Mouse (Mus musculus): ENCODE results near the gene Hip1r. TPM values are rescaled to one million over a fixed set of nuclear protein-coding genes. Genes with fewer than 3 reads are reported as not detected.
A peak's percentile ranks its signal among the peaks of the same experiment; 100 is the strongest.
"Not testable (repeated sequence)": the region's sequence is repeated elsewhere in the genome, so short reads cannot be mapped to it uniquely, and the experiment has no call there.

The Hip1r gene
- polyA plus RNA-seq, 1 experiment from 2014 or later: 34.3 TPM

GRCm38 (mm10) chr5:124050095-124051050 is 76.9 kb downstream of the Hip1r start:
- peak overlapping the region; percentile 53 for H3K27ac ChIP-seq (ENCODE audit: low read length)

DNA sequence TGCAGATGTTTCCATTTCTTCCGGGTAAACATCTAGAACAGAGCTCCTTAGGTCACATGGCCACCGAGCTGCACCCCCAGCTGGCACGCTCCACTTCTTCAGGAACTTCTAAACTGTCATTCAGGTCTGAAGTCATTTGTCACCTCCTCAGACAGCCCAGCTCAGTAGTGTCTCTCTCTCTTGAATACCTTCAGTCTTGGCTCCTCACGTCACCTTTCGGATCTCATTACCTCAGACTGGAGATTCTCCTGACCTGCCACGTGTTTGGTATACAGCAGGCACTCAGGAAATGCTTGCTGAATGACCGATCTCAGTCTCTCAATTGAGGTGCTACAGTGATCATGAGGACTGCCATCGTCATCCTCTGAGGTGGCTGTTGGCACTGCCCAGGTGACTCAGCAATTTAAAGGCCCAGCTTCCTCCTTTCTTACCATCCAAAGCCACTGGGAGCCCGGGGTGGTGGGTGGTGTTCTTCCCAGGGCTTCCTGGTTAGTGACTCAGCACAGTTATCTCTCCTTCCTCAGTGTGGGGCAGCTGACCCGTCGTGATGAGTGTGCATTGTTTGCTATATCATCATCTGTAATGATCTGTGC is 78.6 kb downstream of the Hip1r start:
- Histone ChIP-seq H3K27me3 (ENCODE audit: control insufficient read depth, insufficient read depth, low read depth, low read length) (no peaks in the 10 kb centered on the region), H3K4me2 (ENCODE audit: low read length) (no peak overlapping the region), H3K9ac (ENCODE audit: low read depth, low read length) (no peak overlapping the region), H3K27ac (ENCODE audit: low read length) (no peak overlapping the region), H3K4me1 (ENCODE audit: control insufficient read depth, insufficient read depth, low read length) (peaks cover 6% of the 10 kb centered on the region; the same call in 1 of the 2 replicates), H3K4me3 (ENCODE audit: low read depth, low read length) (no peak overlapping the region), H3K9me3 (replicated peaks; ENCODE audit: control insufficient read depth, low read length, poor library complexity, severe bottlenecking) (no peaks in the 10 kb centered on the region), H3K36me3 (ENCODE audit: control insufficient read depth, insufficient read depth, low read length) (no peaks in the 10 kb centered on the region)
- whole genome bisulfite sequencing: 87% methylated on average over 11 of the region's 11 CpGs
- no peak for ATAC-seq

More at GRCm38 (mm10) chr5:124050095-124051050, 76.9 kb downstream of the Hip1r start:
- Histone ChIP-seq H3K4me2 (ENCODE audit: low read length) (no peak overlapping the region), H3K9ac (ENCODE audit: low read depth, low read length) (peak overlapping the region; percentile 28; the same call in 1 of the 2 replicates), H3K27me3 (ENCODE audit: control insufficient read depth, insufficient read depth, low read depth, low read length) (no peaks in the 10 kb centered on the region), H3K4me3 (ENCODE audit: low read depth, low read length) (no peak overlapping the region), H3K9me3 (replicated peaks; ENCODE audit: control insufficient read depth, low read length, poor library complexity, severe bottlenecking) (no peaks in the 10 kb centered on the region), H3K36me3 (ENCODE audit: control insufficient read depth, insufficient read depth, low read length) (no peaks in the 10 kb centered on the region), H3K4me1 (ENCODE audit: control insufficient read depth, insufficient read depth, low read length) (peaks cover 10% of the 10 kb centered on the region)
- ATAC-seq: no peak
- WGBS: 46% methylated on average over 14 of the region's 14 CpGs

- not testable (repeated sequence) for H3K36me3 ChIP-seq (ENCODE audit: control insufficient read depth, insufficient read depth, low read length); H3K27me3 ChIP-seq (ENCODE audit: control insufficient read depth, insufficient read depth, low read depth, low read length); H3K9ac ChIP-seq (ENCODE audit: low read depth, low read length); H3K9me3 ChIP-seq (replicated peaks; ENCODE audit: control insufficient read depth, low read length, poor library complexity, severe bottlenecking); ATAC-seq; H3K4me1 ChIP-seq (ENCODE audit: control insufficient read depth, insufficient read depth, low read length); H3K4me2 ChIP-seq (ENCODE audit: low read length); H3K4me3 ChIP-seq (ENCODE audit: low read depth, low read length); H3K27ac ChIP-seq (ENCODE audit: low read length)
- 87% methylated on average over 7 of the region's 7 CpGs for WGBS
Measured at GRCm38 (mm10) chr5:124052641-124053040, 79.2 kb downstream of the Hip1r start.

Small RNA genes lying within 50 kb of the gene (microRNA-seq; reads per million reads assigned to microRNA genes)
- gene Mir7032: not detected

Other genes starting within 250 kb of the Hip1r start
- 124 and 134 TPM in 2 replicates for gene Rsrc2, start 224.2 kb upstream of the Hip1r start, polyA plus RNA-seq (2015; fragmentation: Nextera tagmentation; extraction: Ambion mirVana)
- 2.8 and 3.1 TPM in 2 replicates for gene Kntc1, start 223.9 kb upstream of the Hip1r start, polyA plus RNA-seq (2015; fragmentation: Nextera tagmentation; extraction: Ambion mirVana)
- gene Hcar2, start 108.1 kb upstream of the Hip1r start, polyA plus RNA-seq (2015; fragmentation: Nextera tagmentation; extraction: Ambion mirVana): not detected in 2 replicates
- 0.55 and 0.62 TPM in 2 replicates for gene Hcar1, start 93.6 kb upstream of the Hip1r start, polyA plus RNA-seq (2015; fragmentation: Nextera tagmentation; extraction: Ambion mirVana)
- gene Denr, start 66.5 kb upstream of the Hip1r start, polyA plus RNA-seq (2015; fragmentation: Nextera tagmentation; extraction: Ambion mirVana): 122 and 130 TPM in 2 replicates
- 2.6 and 3.6 TPM in 2 replicates for gene Gm43518, start 46.2 kb upstream of the Hip1r start, polyA plus RNA-seq (2015; fragmentation: Nextera tagmentation; extraction: Ambion mirVana)
- gene Ccdc62, start 42.9 kb upstream of the Hip1r start, polyA plus RNA-seq (2015; fragmentation: Nextera tagmentation; extraction: Ambion mirVana): 4.2 and 4.9 TPM in 2 replicates
- 59.5 and 62.0 TPM in 2 replicates for gene Vps37b, start 58.6 kb downstream of the Hip1r start, polyA plus RNA-seq (2015; fragmentation: Nextera tagmentation; extraction: Ambion mirVana)
- gene Abcb9, start 122.2 kb downstream of the Hip1r start, polyA plus RNA-seq (2015; fragmentation: Nextera tagmentation; extraction: Ambion mirVana): 15.5 and 21.7 TPM in 2 replicates
- 41.8 and 43.7 TPM in 2 replicates for gene Ogfod2, start 138.7 kb downstream of the Hip1r start, polyA plus RNA-seq (2015; fragmentation: Nextera tagmentation; extraction: Ambion mirVana)
- gene Arl6ip4, start 142.5 kb downstream of the Hip1r start, polyA plus RNA-seq (2015; fragmentation: Nextera tagmentation; extraction: Ambion mirVana): 78.0 and 81.6 TPM in 2 replicates